Mouse (Mus musculus) heart, adult 2 months (tissue): Measurements from ENCODE around the gene Otud4.

Experiments used
- CTCF ChIP-seq: fragments of 200-600 bp; IDR thresholded peaks from 2 replicates; pipeline ENCODE4 v1.8.1; 2022; ENCODE audit warnings: antibody characterized with exemption, mild to moderate bottlenecking, moderate library complexity
- EP300 ChIP-seq: fragments of 200-500 bp; IDR thresholded peaks from 2 replicates; pipeline ENCODE4 v1.6.1; 2011; ENCODE audit warnings: low read depth, low read length, control low read depth; ENCODE audit not compliant: insufficient read depth
- POLR2A ChIP-seq: fragments of 200-500 bp; IDR thresholded peaks from 2 replicates; pipeline ENCODE4 v1.6.1; 2011; ENCODE audit warnings: mild to moderate bottlenecking, low read depth, low read length, control low read depth; ENCODE audit not compliant: insufficient read depth

- TF ChIP-seq POLR2A (no peak), EP300 (no peak), CTCF (no peak)
These were observed 14.3 kb downstream of the Otud4 start for GRCm38 (mm10) chr8:79653736-79654135.
